Mouse (Mus musculus) embryonic facial prominence, embryonic 11.5 days (tissue): ENCODE data around the gene Sirt1. TPM values are rescaled to one million over a fixed set of nuclear protein-coding genes. Genes with fewer than 3 reads are reported as not detected.
"Not testable (repeated sequence)": the region's sequence is repeated elsewhere in the genome, so short reads cannot be mapped to it uniquely, and the experiment has no call there.

Experiments
- ATAC-seq: fragments of 200-750 bp; cut with Nextera tagmentation; replicated peaks from 2 replicates; pipeline ENCODE4 v1.8.0; 2017; ENCODE audit warnings: low read depth; ENCODE audit not compliant: insufficient number of reproducible peaks, low FRiP score, low TSS enrichment
- DNase-seq: peaks from one replicate; pipeline ENCODE4 v3.0.0-alpha.2; 2015; ENCODE audit warnings: low spot score
- H3K27ac ChIP-seq: fragments of 300-500 bp; sonication (generic); replicated peaks from 2 replicates; pipeline ENCODE4 v1.5.1; 2014; ENCODE audit warnings: mild to moderate bottlenecking, low read depth, low read length, control low read depth
- H3K27me3 ChIP-seq: fragments of 300-500 bp; sonication (generic); 2 replicates; pipeline ENCODE4 v1.6.1; 2014; ENCODE audit warnings: mild to moderate bottlenecking, low read length, moderate library complexity, mixed read lengths; ENCODE audit not compliant: control insufficient read depth, insufficient read depth
- H3K36me3 ChIP-seq: fragments of 300-500 bp; sonication (generic); replicated peaks from 2 replicates; pipeline ENCODE4 v1.6.1; 2014; ENCODE audit warnings: low read depth, mild to moderate bottlenecking, low read length, moderate library complexity, mixed read lengths; ENCODE audit not compliant: control insufficient read depth, insufficient read depth
- H3K4me1 ChIP-seq: fragments of 300-500 bp; sonication (generic); 2 replicates; pipeline ENCODE4 v1.6.1; 2014; ENCODE audit warnings: low read length, mixed read lengths; ENCODE audit not compliant: control insufficient read depth, insufficient read depth
- H3K4me2 ChIP-seq: fragments of 300-500 bp; sonication (generic); 2 replicates; pipeline ENCODE4 v1.6.1; 2014; ENCODE audit warnings: low read depth, mild to moderate bottlenecking, control low read depth, low read length, moderate library complexity
- H3K4me3 ChIP-seq: fragments of 300-500 bp; sonication (generic); 2 replicates; pipeline ENCODE4 v1.5.1; 2014; ENCODE audit warnings: low read depth, low read length, control low read depth
- H3K9ac ChIP-seq: fragments of 300-500 bp; sonication (generic); replicated peaks from 2 replicates; pipeline ENCODE4 v1.6.1; 2014; ENCODE audit warnings: mild to moderate bottlenecking, control low read depth, low read length
- H3K9me3 ChIP-seq: fragments of 300-500 bp; sonication (generic); replicated peaks from 2 replicates; pipeline ENCODE4 v1.6.1; 2016; ENCODE audit warnings: mild to moderate bottlenecking, low read length, inconsistent platforms, mixed read lengths; ENCODE audit not compliant: control insufficient read depth
- WGBS: fragments of 180-500 bp; shearing (Covaris S2); extraction: QIAGEN DNeasy Blood & Tissue Kit; methylation state at CpG from one replicate; pipeline ENCODE4 v1.1.7; 2014; 5-methylcytosine and 5-hydroxymethylcytosine counted together
- polyA plus RNA-seq: library from polyadenylated mRNA; unstranded; fragments of >200 nt; fragmentation: Nextera tagmentation; extraction: Ambion mirVana; gene quantifications from 2 replicates; pipeline ENCODE4 v1.2.1, GENCODE M21; 2014

The Sirt1 gene
- polyA plus RNA-seq, 1 experiment from 2014 or later: 15.2 TPM

GRCm38 (mm10) chr10:63360502-63360901 lies 21.0 kb downstream of the Sirt1 start:
- Histone ChIP-seq H3K27me3 (no peaks in the 10 kb centered on the region), H3K4me1 (no peaks in the 10 kb centered on the region), H3K9ac (no peak overlapping the region), H3K9me3 (no peaks in the 10 kb centered on the region), H3K36me3 (no peaks in the 10 kb centered on the region), H3K4me3 (no peak overlapping the region), H3K4me2 (no peak overlapping the region), H3K27ac (no peak overlapping the region)
- no peak for ATAC-seq
- WGBS: 57% methylated on average over 1 of the region's 1 CpGs
- no peak for DNase-seq

- no peak overlapping the region for H3K27ac ChIP-seq
- 93% methylated on average over 5 of the region's 5 CpGs for WGBS
- H3K27me3 ChIP-seq: no peaks in the 10 kb centered on the region
- no peak overlapping the region for H3K9ac ChIP-seq
- no peak overlapping the region for H3K4me2 ChIP-seq
- ATAC-seq: no peak
- no peak for DNase-seq
- H3K36me3 ChIP-seq: no peaks in the 10 kb centered on the region
- H3K4me3 ChIP-seq: no peak overlapping the region
- no peaks in the 10 kb centered on the region for H3K4me1 ChIP-seq
- no peaks in the 10 kb centered on the region for H3K9me3 ChIP-seq
Measured at GRCm38 (mm10) chr10:63352111-63352510, 29.4 kb downstream of the Sirt1 start.

- H3K9me3 ChIP-seq, H3K4me3 ChIP-seq, H3K4me2 ChIP-seq, H3K27me3 ChIP-seq, DNase-seq, H3K36me3 ChIP-seq, H3K27ac ChIP-seq, ATAC-seq, H3K4me1 ChIP-seq, H3K9ac ChIP-seq: not testable (repeated sequence)
- WGBS: 85% methylated on average over 7 of the region's 7 CpGs
Measured at GRCm38 (mm10) chr10:63351099-63351498, 30.4 kb downstream of the Sirt1 start.

DNA sequence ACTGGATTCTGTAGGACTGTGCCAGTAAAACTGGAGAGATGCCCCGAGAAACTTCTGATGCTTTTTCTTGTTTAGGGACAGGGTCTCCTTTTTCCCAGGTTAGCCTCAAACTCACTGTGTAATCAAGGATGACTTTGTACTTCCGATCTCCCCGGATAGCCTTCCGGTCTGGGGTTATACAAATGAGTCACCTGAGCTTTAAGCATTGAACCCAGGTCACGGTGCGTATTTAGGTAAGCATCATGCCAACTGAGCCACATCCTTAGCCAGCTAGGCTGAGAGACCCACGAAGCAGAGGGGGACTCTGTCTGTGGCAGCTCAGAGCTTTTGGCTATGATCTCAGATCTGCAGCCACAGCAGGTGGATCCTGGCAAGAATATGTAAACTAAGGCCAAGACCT lies 30.8 kb downstream of the Sirt1 start:
- no peaks in the 10 kb centered on the region for H3K27me3 ChIP-seq
- ATAC-seq (no peak), DNase-seq (no peak)
- H3K27ac ChIP-seq: no peak overlapping the region
- no peaks in the 10 kb centered on the region for H3K9me3 ChIP-seq
- H3K9ac ChIP-seq: no peak overlapping the region
- H3K36me3 ChIP-seq: no peaks in the 10 kb centered on the region
- no peak overlapping the region for H3K4me2 ChIP-seq
- 90% methylated on average over 7 of the region's 7 CpGs for WGBS
- no peaks in the 10 kb centered on the region for H3K4me1 ChIP-seq
- no peak overlapping the region for H3K4me3 ChIP-seq

DNA sequence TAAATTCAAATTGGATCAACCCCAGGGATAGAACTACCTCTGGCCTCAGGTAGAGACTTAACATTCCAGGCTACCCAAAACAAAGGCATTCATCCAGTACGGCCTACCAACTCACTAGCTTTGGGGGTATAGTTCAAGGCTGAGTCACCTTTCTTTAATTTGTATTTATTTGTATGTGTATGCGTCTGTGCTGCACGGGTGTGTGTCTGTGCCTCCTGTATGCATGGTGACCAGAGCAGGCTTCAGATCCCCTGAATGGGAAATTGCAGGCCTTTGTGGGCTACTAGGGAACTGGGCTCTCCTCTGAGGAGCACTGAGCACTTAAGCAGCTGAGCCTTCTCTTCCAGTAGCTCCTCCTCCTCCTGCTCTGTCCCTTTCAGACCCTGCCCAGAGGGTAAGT lies 33.2 kb downstream of the Sirt1 start:
- no peak overlapping the region for H3K4me2 ChIP-seq
- WGBS: 40% methylated on average over 3 of the region's 3 CpGs
- H3K4me3 ChIP-seq: no peak overlapping the region
- ATAC-seq (no peak), DNase-seq (no peak)
- no peak overlapping the region for H3K27ac ChIP-seq
- no peaks in the 10 kb centered on the region for H3K27me3 ChIP-seq
- no peaks in the 10 kb centered on the region for H3K36me3 ChIP-seq
- H3K9me3 ChIP-seq: no peaks in the 10 kb centered on the region
- H3K4me1 ChIP-seq: no peaks in the 10 kb centered on the region
- no peak overlapping the region for H3K9ac ChIP-seq

GRCm38 (mm10) chr10:63344751-63345150 lies 36.8 kb downstream of the Sirt1 start:
- WGBS: 86% methylated on average over 3 of the region's 3 CpGs
- H3K4me3 ChIP-seq: no peak overlapping the region
- DNase-seq (no peak), ATAC-seq (no peak)
- no peak overlapping the region for H3K9ac ChIP-seq
- H3K4me1 ChIP-seq: no peaks in the 10 kb centered on the region
- H3K4me2 ChIP-seq: no peak overlapping the region
- no peaks in the 10 kb centered on the region for H3K36me3 ChIP-seq
- H3K27ac ChIP-seq: no peak overlapping the region
- no peaks in the 10 kb centered on the region for H3K9me3 ChIP-seq
- no peaks in the 10 kb centered on the region for H3K27me3 ChIP-seq

GRCm38 (mm10) chr10:63341351-63341750 lies 40.2 kb downstream of the Sirt1 start:
- H3K9ac ChIP-seq: no peak overlapping the region
- ATAC-seq: no peak
- no peak overlapping the region for H3K27ac ChIP-seq
- no peak for DNase-seq
- H3K36me3 ChIP-seq: no peaks in the 10 kb centered on the region
- no peaks in the 10 kb centered on the region for H3K27me3 ChIP-seq
- 79% methylated on average over 2 of the region's 2 CpGs for WGBS
- no peak overlapping the region for H3K4me2 ChIP-seq
- no peaks in the 10 kb centered on the region for H3K4me1 ChIP-seq
- H3K9me3 ChIP-seq: no peaks in the 10 kb centered on the region
- H3K4me3 ChIP-seq: no peak overlapping the region

DNA sequence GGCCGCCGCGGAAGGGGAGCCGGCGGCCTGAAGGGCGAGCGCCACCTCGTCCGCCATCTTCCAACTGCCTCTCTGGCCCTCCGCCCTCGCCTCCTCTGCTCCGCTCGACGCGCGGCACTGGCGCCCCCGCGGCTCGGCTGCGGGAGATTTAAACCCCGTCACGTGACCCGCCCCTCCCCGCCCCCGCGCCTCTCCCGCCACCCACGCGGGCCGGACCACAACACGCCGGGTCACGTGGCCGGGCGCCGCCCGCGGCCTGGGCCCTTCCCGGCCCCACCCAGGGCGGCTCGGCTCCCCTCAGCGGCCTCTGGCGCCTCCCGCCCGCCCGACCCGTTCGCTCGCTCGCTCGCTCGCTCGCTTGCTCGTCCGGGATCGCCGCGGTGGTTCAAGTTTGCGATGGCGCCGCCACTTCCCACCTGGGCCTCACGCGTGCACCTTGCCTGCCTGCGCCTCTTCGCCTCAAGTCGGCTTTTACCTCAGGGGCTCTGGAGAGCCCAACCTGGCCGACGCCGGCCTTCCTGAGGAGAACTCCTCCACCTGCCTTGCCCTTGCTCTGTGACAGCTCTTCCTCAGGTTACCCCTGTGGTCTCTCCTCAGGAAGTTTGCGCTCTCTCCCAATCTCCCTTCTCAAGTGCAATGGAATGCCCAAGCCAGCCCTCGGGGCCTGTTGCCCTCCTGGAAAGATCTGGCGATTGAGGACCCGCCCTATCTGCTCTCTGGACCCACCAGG lies 42.4 kb downstream of the Sirt1 start:
- H3K4me2 ChIP-seq: peak overlapping the region; percentile 65
- H3K9ac ChIP-seq: peak overlapping the region; percentile 97
- peak; percentile 93 for DNase-seq
- 0 out of 2 replicates have a peak, but pooled peaks cover 3% of the 10 kb centered on the region for H3K36me3 ChIP-seq
- H3K4me3 ChIP-seq: peak overlapping the region; percentile 77
- no peaks in the 10 kb centered on the region for H3K4me1 ChIP-seq
- peak; percentile 95 for ATAC-seq
- peak overlapping the region; percentile 89 for H3K27ac ChIP-seq
- 0% methylated on average over 24 of the region's 74 CpGs for WGBS
- no peaks in the 10 kb centered on the region for H3K27me3 ChIP-seq
- H3K9me3 ChIP-seq: no peaks in the 10 kb centered on the region
